Mouse (Mus musculus): ENCODE data around the gene Hsf4. TPM values are rescaled to one million over a fixed set of nuclear protein-coding genes. Genes with fewer than 3 reads are reported as not detected.

The Hsf4 gene
- polyA plus RNA-seq, 1 experiment from 2014 or later: not detected

DNA sequence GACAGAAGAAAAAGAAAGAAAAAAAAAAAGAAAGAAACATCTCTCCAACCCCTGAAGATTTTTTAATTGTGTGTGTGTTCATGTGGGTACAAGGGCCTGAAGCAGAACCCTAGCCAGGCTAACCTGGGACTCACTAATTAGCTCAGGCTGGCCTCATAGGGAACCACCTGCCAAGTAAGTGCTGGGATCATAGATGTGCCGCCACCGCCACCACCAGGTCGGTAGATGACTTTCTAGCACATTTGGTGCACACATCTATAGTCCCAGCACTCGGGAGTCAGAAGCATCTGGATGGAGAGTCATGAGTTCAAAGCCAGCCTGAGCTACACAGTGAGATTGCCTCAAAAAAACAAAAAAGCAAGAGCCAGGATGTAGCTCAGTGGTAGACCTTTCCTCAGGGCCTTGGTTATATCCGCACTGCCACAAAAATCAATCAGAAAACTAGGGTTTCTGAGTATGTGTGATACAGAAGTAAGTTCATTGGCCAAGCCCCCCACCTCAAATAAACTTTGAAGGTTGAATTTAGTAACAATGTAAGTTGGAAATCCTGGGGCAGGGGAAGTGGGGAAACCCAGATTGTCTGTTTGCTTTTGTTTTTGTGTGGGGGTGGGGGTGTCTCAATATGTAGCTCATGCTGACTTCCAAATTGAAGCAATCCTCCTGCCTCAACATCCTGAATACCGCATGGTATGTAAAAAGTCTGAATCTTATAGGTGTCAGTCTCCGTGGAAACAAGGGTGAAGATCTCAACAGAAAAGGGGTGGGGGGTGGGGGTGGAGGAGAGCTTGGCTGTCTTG lies 12.1 kb upstream of the Hsf4 start:
- Histone ChIP-seq H3K4me1 (ENCODE audit: control insufficient read depth, insufficient read depth, low read length) (peaks cover 20% of the 10 kb centered on the region), H3K27ac (ENCODE audit: low read length) (no peak overlapping the region), H3K9me3 (ENCODE audit: control insufficient read depth, low read depth, low read length) (no peaks in the 10 kb centered on the region), H3K9ac (replicated peaks; ENCODE audit: low read depth, low read length) (no peak overlapping the region), H3K27me3 (ENCODE audit: control insufficient read depth, insufficient read depth, low read length) (peaks cover 23% of the 10 kb centered on the region), H3K36me3 (ENCODE audit: control insufficient read depth, insufficient read depth, low read length) (peaks cover 7% of the 10 kb centered on the region), H3K4me3 (ENCODE audit: low read depth, low read length) (no peak overlapping the region), H3K4me2 (replicated peaks; ENCODE audit: low read depth, low read length) (no peak overlapping the region)
- WGBS: 73% methylated on average over 7 of the region's 7 CpGs
- no peak for ATAC-seq (ENCODE audit: insufficient number of reproducible peaks, insufficient read depth, low FRiP score, low read depth)

DNA sequence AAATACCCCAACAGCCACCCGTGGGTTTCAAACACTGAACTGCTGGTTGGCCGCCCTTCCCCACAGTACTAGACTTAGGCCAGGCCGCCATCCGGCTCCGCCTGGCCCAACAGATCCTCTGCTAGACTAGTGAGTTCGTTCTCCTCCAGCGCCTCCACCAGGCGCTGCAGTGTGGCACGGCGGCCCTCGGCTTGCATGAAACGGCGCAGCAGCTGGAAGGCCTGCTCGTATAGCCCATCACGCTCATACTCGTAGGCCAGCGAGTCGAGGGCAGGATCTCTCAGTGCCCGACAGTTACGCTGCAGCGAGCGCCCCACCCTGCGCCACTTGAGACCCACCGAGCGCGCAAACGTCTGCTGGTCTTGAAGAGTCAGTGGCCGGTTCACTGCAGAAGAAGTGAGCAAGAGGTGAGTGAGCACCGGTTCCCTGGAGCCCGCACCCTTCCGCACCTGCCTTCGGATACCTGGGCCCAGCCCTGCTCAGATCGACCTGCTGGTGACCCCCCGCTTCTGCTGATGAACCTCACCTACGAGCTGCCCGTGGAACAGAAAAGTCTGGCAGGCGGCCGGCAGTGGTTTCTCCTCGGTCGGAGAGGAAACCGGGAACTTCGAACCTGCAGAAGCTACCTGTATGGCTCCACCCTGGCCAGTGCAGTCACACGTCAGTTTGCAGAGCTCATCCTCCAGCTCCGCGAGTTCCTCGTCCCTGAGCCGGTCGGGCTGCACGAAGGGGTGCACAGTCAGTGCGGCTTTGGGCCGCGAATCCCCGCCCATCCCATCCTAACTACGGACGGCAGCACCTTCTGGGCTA lies 10.5 kb upstream of the Hsf4 start:
- Histone ChIP-seq H3K27me3 (ENCODE audit: control insufficient read depth, insufficient read depth, low read length) (peaks cover 23% of the 10 kb centered on the region), H3K4me3 (ENCODE audit: low read depth, low read length) (peak overlapping the region; percentile 30), H3K4me2 (replicated peaks; ENCODE audit: low read depth, low read length) (peak overlapping the region; percentile 78), H3K9ac (replicated peaks; ENCODE audit: low read depth, low read length) (no peak overlapping the region), H3K27ac (ENCODE audit: low read length) (no peak overlapping the region), H3K9me3 (ENCODE audit: control insufficient read depth, low read depth, low read length) (no peaks in the 10 kb centered on the region), H3K36me3 (ENCODE audit: control insufficient read depth, insufficient read depth, low read length) (no peaks in the 10 kb centered on the region), H3K4me1 (ENCODE audit: control insufficient read depth, insufficient read depth, low read length) (peaks cover 16% of the 10 kb centered on the region)
- WGBS: 5% methylated on average over 54 of the region's 55 CpGs
- ATAC-seq (ENCODE audit: insufficient number of reproducible peaks, insufficient read depth, low FRiP score, low read depth): no peak

DNA sequence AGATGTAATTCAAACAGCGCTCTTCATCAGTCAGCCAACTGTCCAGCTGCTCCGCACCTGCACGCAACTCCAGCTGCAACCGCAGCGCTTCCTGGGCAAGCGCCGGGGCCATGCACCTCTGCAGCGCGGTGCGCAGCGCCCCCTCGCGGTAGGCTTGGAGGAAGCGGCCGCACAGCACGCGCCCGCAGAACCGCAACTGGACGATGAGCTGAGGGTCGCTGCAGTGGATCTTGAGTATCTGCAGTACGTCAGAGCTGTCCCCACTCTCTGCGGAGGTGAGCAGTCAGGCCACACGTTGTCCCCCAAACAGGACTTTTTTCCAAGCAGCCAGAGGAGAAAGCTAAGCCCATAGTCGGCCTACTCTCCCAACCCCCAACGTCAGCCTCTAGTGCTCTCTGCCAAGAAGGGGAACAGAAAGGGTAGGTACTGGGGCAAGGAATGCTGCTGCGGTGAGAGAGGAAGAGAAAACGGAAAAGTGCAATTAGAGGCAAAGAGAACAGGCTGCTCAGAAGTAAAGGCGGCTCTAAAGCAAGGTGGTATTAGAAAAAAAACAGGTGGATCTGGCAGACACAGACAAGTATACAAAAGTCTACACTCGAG lies 9.8 kb upstream of the Hsf4 start:
- Histone ChIP-seq H3K36me3 (ENCODE audit: control insufficient read depth, insufficient read depth, low read length) (no peaks in the 10 kb centered on the region), H3K27me3 (ENCODE audit: control insufficient read depth, insufficient read depth, low read length) (peaks cover 23% of the 10 kb centered on the region), H3K4me2 (replicated peaks; ENCODE audit: low read depth, low read length) (peak overlapping the region; percentile 78), H3K27ac (ENCODE audit: low read length) (no peak overlapping the region), H3K4me1 (ENCODE audit: control insufficient read depth, insufficient read depth, low read length) (peaks cover 15% of the 10 kb centered on the region), H3K9me3 (ENCODE audit: control insufficient read depth, low read depth, low read length) (no peaks in the 10 kb centered on the region), H3K4me3 (ENCODE audit: low read depth, low read length) (peak overlapping the region; percentile 30), H3K9ac (replicated peaks; ENCODE audit: low read depth, low read length) (no peak overlapping the region)
- ATAC-seq (ENCODE audit: insufficient number of reproducible peaks, insufficient read depth, low FRiP score, low read depth): peak; percentile 37
- 4% methylated on average over 30 of the region's 30 CpGs for WGBS

GRCm38 (mm10) chr8:105260371-105261099 lies 9.1 kb upstream of the Hsf4 start:
- H3K9me3 ChIP-seq (ENCODE audit: control insufficient read depth, low read depth, low read length): no peaks in the 10 kb centered on the region
- no peak for ATAC-seq (ENCODE audit: insufficient number of reproducible peaks, insufficient read depth, low FRiP score, low read depth)
- H3K27ac ChIP-seq (ENCODE audit: low read length): no peak overlapping the region
- 69% methylated on average over 7 of the region's 7 CpGs for WGBS
- peaks cover 23% of the 10 kb centered on the region for H3K27me3 ChIP-seq (ENCODE audit: control insufficient read depth, insufficient read depth, low read length)
- H3K4me3 ChIP-seq (ENCODE audit: low read depth, low read length): no peak overlapping the region
- H3K4me2 ChIP-seq (replicated peaks; ENCODE audit: low read depth, low read length): no peak overlapping the region
- peaks cover 14% of the 10 kb centered on the region for H3K4me1 ChIP-seq (ENCODE audit: control insufficient read depth, insufficient read depth, low read length)
- H3K9ac ChIP-seq (replicated peaks; ENCODE audit: low read depth, low read length): no peak overlapping the region
- H3K36me3 ChIP-seq (ENCODE audit: control insufficient read depth, insufficient read depth, low read length): no peaks in the 10 kb centered on the region

GRCm38 (mm10) chr8:105261326-105261980 lies 8.1 kb upstream of the Hsf4 start:
- H3K4me2 ChIP-seq (replicated peaks; ENCODE audit: low read depth, low read length): no peak overlapping the region
- WGBS: 89% methylated on average over 12 of the region's 12 CpGs
- no peaks in the 10 kb centered on the region for H3K36me3 ChIP-seq (ENCODE audit: control insufficient read depth, insufficient read depth, low read length)
- H3K9me3 ChIP-seq (ENCODE audit: control insufficient read depth, low read depth, low read length): no peaks in the 10 kb centered on the region
- H3K4me3 ChIP-seq (ENCODE audit: low read depth, low read length): no peak overlapping the region
- peaks cover 23% of the 10 kb centered on the region for H3K27me3 ChIP-seq (ENCODE audit: control insufficient read depth, insufficient read depth, low read length)
- no peak overlapping the region for H3K27ac ChIP-seq (ENCODE audit: low read length)
- no peak overlapping the region for H3K9ac ChIP-seq (replicated peaks; ENCODE audit: low read depth, low read length)
- no peak for ATAC-seq (ENCODE audit: insufficient number of reproducible peaks, insufficient read depth, low FRiP score, low read depth)
- H3K4me1 ChIP-seq (ENCODE audit: control insufficient read depth, insufficient read depth, low read length): peaks cover 14% of the 10 kb centered on the region; the same call in 1 of the 2 replicates

GRCm38 (mm10) chr8:105263244-105263912 lies 6.2 kb upstream of the Hsf4 start:
- peaks cover 31% of the 10 kb centered on the region for H3K27me3 ChIP-seq (ENCODE audit: control insufficient read depth, insufficient read depth, low read length)
- no peak overlapping the region for H3K27ac ChIP-seq (ENCODE audit: low read length)

DNA sequence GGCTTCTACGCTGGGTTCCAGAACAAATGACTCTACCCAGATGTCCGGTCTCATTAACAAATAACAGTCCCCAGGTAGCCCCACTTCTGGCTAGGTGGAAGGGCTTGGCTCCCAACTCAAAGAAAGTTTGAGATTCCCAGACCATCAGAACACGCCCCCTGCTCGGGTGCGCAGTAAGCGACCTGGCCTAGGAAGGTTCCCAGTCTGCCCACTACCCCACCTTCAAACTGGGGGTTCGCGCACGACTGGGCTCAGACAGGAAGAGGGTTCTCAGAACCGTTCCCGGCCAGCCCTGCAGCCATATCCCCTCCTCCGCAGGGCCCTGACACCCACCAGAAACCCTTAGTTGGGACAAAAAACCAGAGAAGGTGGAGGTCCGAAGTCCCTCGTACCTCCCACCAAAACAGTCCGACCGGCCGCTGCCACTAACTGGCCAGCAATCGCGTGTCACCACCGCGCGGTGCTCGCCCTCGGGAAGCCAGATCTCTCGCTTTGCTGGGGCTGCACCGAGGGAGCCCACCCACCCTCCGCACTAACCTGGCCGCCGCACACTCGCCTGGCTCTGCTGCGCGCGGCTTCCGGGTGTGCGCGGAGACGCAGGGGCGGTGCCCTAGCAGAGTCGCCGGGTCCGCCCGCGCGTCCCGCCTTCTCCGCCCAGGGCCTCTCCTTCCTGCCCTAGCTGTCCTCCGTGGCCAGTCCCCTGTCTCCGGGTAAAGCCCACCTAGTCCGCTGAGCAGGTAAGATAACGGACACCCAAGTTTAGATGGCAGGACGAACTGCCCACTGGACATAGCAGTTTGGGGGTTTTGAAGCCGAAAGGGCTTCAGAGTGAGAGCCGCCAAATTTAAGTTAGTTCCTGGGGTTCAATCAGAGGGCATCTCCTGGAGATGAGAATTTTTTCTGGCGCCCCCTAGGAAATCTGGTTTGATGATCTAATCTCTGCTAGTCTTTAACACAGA lies 5.3 kb upstream of the Hsf4 start, which contains the start of the genes Tradd and Fbxl8:
Gene Tradd, minus strand, starts transcription at position 586 of the 959 bp plus-strand sequence.
Gene Fbxl8, plus strand, starts transcription at position 625 of the 959 bp plus-strand sequence.
- ATAC-seq (ENCODE audit: insufficient number of reproducible peaks, insufficient read depth, low FRiP score, low read depth): peak; percentile 83
- 1% methylated on average over 54 of the region's 54 CpGs for WGBS

More at GRCm38 (mm10) chr8:105263244-105263912, 6.2 kb upstream of the Hsf4 start:
- Histone ChIP-seq H3K4me2 (replicated peaks; ENCODE audit: low read depth, low read length) (peak overlapping the region; percentile 76), H3K4me3 (ENCODE audit: low read depth, low read length) (0 out of 2 replicates have a peak overlapping the region, but pooled peaks have one; percentile 71), H3K4me1 (ENCODE audit: control insufficient read depth, insufficient read depth, low read length) (peaks cover 19% of the 10 kb centered on the region), H3K36me3 (ENCODE audit: control insufficient read depth, insufficient read depth, low read length) (no peaks in the 10 kb centered on the region), H3K9ac (replicated peaks; ENCODE audit: low read depth, low read length) (no peak overlapping the region), H3K9me3 (ENCODE audit: control insufficient read depth, low read depth, low read length) (no peaks in the 10 kb centered on the region)
- ATAC-seq (ENCODE audit: insufficient number of reproducible peaks, insufficient read depth, low FRiP score, low read depth): no peak
- WGBS: 45% methylated on average over 15 of the region's 16 CpGs

More for the DNA sequence above, 5.3 kb upstream of the Hsf4 start, which contains the start of the genes Tradd and Fbxl8:
- Histone ChIP-seq H3K4me3 (ENCODE audit: low read depth, low read length) (peak within 1 kb of the TSS; percentile 71), H3K27ac (ENCODE audit: low read length) (no peak within 1 kb of the TSS), H3K9ac (replicated peaks; ENCODE audit: low read depth, low read length) (peak within 1 kb of the TSS; percentile 41), H3K27me3 (ENCODE audit: control insufficient read depth, insufficient read depth, low read length) (peaks cover 33% of the 10 kb centered on the region), H3K9me3 (ENCODE audit: control insufficient read depth, low read depth, low read length) (no peaks in the 10 kb centered on the region), H3K4me2 (replicated peaks; ENCODE audit: low read depth, low read length) (peak within 1 kb of the TSS; percentile 76), H3K4me1 (ENCODE audit: control insufficient read depth, insufficient read depth, low read length) (peaks cover 19% of the 10 kb centered on the region), H3K36me3 (ENCODE audit: control insufficient read depth, insufficient read depth, low read length) (no peaks in the 10 kb centered on the region)

Measured in stomach, embryonic 14.5 days (tissue).